Mouse (Mus musculus) C2C12 (cell line): ENCODE measurements around the gene Slc36a3. TPM values are rescaled to one million over a fixed set of nuclear protein-coding genes. Genes with fewer than 3 reads are reported as not detected.

Experiments
- H3K27me3 ChIP-seq: one replicate; pipeline ENCODE4 v1.6.1; 2011; ENCODE audit not compliant: control insufficient read depth, insufficient read depth, insufficient read length
- H3K36me3 ChIP-seq: one replicate; pipeline ENCODE4 v1.6.1; 2011; ENCODE audit not compliant: control insufficient read depth, insufficient read depth
- H3K4me3 ChIP-seq: one replicate; pipeline ENCODE4 v1.5.1; 2011; ENCODE audit warnings: mild to moderate bottlenecking, control low read depth; ENCODE audit not compliant: poor library complexity, insufficient read depth, severe bottlenecking
- H3K79me2 ChIP-seq: one replicate; pipeline ENCODE4 v1.6.1; 2011; ENCODE audit not compliant: control insufficient read depth, insufficient read depth
- H3K79me3 ChIP-seq: one replicate; pipeline ENCODE4 v1.6.1; 2011; ENCODE audit warnings: low read depth, control low read depth
- H3ac ChIP-seq: one replicate; pipeline ENCODE3; 2011; ENCODE audit warnings: low read depth; ENCODE audit not compliant: control insufficient read depth, insufficient read length
- CEBPB ChIP-seq: IDR thresholded peaks from one replicate; pipeline ENCODE4 v1.6.1; 2011; ENCODE audit warnings: low read depth, mild to moderate bottlenecking, control low read depth, moderate library complexity
- CTCF ChIP-seq: IDR thresholded peaks from one replicate; pipeline ENCODE4 v1.5.1; 2011; ENCODE audit not compliant: control insufficient read depth, insufficient read depth, insufficient read length
- FOSL1 ChIP-seq: IDR thresholded peaks from one replicate; pipeline ENCODE4 v1.8.0; 2011; ENCODE audit warnings: mild to moderate bottlenecking, low read length; ENCODE audit not compliant: poor library complexity, insufficient read depth, severe bottlenecking
- MAX ChIP-seq: IDR thresholded peaks from one replicate; pipeline ENCODE4 v1.6.1; 2011; ENCODE audit warnings: mild to moderate bottlenecking, control low read depth
- MYOD1 ChIP-seq: IDR thresholded peaks from one replicate; pipeline ENCODE4 v1.6.1; 2011; ENCODE audit warnings: low read depth; ENCODE audit not compliant: control insufficient read depth, insufficient read length
- MYOG ChIP-seq: IDR thresholded peaks from one replicate; pipeline ENCODE4 v1.6.1; 2011; ENCODE audit not compliant: control insufficient read depth, insufficient read length; ENCODE audit errors: extremely low read depth
- USF1 ChIP-seq: IDR thresholded peaks from one replicate; pipeline ENCODE4 v1.6.1; 2011; ENCODE audit warnings: low read depth, mild to moderate bottlenecking, control low read depth, moderate library complexity
- polyA plus RNA-seq: library from polyadenylated mRNA; unstranded; fragments of >200 nt; fragmentation: generic; extraction: Trizol; gene quantifications from one replicate; pipeline ENCODE4 v1.2.1, GENCODE M21; 2012; ENCODE audit warnings: missing spikeins

Slc36a3 gene
- polyA plus RNA-seq, 1 experiment, result 0.01 TPM

GRCm38 (mm10) chr11:55184733-55185291, 33.3 kb upstream of the Slc36a3 start, which contains the start of gene Slc36a2:
Gene Slc36a2 (minus strand): TSS chr11:55185077.
- TF ChIP-seq CEBPB, result no peak
- no peak for TF ChIP-seq MAX
- TF ChIP-seq USF1, result no peak
- no peak for TF ChIP-seq CTCF
- no peak for TF ChIP-seq MYOG
- TF ChIP-seq FOSL1, result no peak
- no peak for TF ChIP-seq MYOD1
- H3K79me3 ChIP-seq, result no peaks in the 10 kb centered on the region
- H3ac ChIP-seq, result no peak within 1 kb of the TSS
- no peak within 1 kb of the TSS for H3K4me3 ChIP-seq
- peaks cover 38% of the 10 kb centered on the region for H3K27me3 ChIP-seq
- no peaks in the 10 kb centered on the region for H3K79me2 ChIP-seq
- no peaks in the 10 kb centered on the region for H3K36me3 ChIP-seq

GRCm38 (mm10) chr11:55184246-55184645, 32.7 kb upstream of the Slc36a3 start:
- no peak overlapping the region for H3K4me3 ChIP-seq
- H3K79me2 ChIP-seq, result no peaks in the 10 kb centered on the region
- no peaks in the 10 kb centered on the region for H3K36me3 ChIP-seq
- TF ChIP-seq MAX, result no peak
- no peak for TF ChIP-seq CEBPB
- no peak for TF ChIP-seq USF1
- no peak for TF ChIP-seq MYOG
- TF ChIP-seq FOSL1, result no peak
- no peak for TF ChIP-seq MYOD1
- no peak for TF ChIP-seq CTCF
- no peak overlapping the region for H3ac ChIP-seq
- peaks cover 41% of the 10 kb centered on the region for H3K27me3 ChIP-seq
- no peaks in the 10 kb centered on the region for H3K79me3 ChIP-seq

- Histone ChIP-seq H3K79me2 (no peaks in the 10 kb centered on the region), H3ac (no peak overlapping the region), H3K79me3 (no peaks in the 10 kb centered on the region), H3K36me3 (no peaks in the 10 kb centered on the region), H3K4me3 (no peak overlapping the region), H3K27me3 (peaks cover 41% of the 10 kb centered on the region)
- TF ChIP-seq MAX (no peak), CTCF (no peak), CEBPB (no peak), MYOD1 (no peak)
These were observed 31.6 kb upstream of the Slc36a3 start for GRCm38 (mm10) chr11:55183124-55183523.

DNA sequence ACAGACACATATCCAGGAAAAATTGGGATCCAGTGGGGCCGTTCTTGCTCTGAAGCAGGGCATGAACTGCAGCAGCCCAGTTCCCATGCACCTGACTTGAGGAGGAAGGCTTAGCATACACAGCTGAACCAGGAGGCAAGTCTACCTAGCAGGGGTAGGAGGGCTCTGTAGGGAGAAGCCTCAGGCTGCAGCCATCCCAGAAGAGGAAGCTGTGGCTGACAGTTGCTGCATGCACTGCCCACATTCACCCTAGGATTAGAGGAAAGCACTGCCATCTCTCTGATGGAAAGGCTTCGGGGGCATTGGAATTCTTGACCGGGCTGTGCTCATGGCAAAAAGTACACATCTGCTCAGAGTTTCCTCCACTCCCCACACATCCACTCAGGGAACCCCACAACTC, 28.3 kb upstream of the Slc36a3 start:
- H3K27me3 ChIP-seq, result peaks cover 51% of the 10 kb centered on the region
- no peaks in the 10 kb centered on the region for H3K79me2 ChIP-seq
- TF ChIP-seq USF1 (no peak), MYOD1 (no peak), CEBPB (no peak), MAX (no peak), CTCF (no peak), MYOG (no peak), FOSL1 (no peak)
- H3ac ChIP-seq, result no peak overlapping the region
- H3K79me3 ChIP-seq, result no peaks in the 10 kb centered on the region
- H3K36me3 ChIP-seq, result no peaks in the 10 kb centered on the region
- no peak overlapping the region for H3K4me3 ChIP-seq

- Histone ChIP-seq H3K4me3 (no peak overlapping the region), H3ac (no peak overlapping the region), H3K79me3 (no peaks in the 10 kb centered on the region), H3K36me3 (no peaks in the 10 kb centered on the region), H3K27me3 (peaks cover 49% of the 10 kb centered on the region), H3K79me2 (no peaks in the 10 kb centered on the region)
- TF ChIP-seq CEBPB (peak; percentile 37), MYOG (no peak), MAX (no peak), FOSL1 (no peak)
These were observed 27.3 kb upstream of the Slc36a3 start for GRCm38 (mm10) chr11:55178830-55179229.

DNA sequence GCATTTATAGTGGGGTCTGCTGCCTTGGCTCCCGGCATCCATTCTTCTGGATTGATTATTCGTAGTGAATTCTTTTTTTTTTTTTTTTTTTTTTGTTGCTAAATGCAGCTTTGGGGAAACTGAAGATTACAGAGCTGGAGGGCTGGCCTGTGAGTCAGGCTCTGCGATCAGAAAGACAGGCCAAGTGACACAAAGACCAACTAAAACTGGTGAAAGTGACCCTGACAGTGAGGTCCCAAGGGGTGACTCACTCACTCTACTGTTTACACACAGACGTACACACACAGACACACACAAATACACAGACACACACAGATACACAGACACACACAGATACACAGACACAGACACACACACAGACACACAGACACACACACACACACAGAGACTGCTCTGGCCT, 19.0 kb upstream of the Slc36a3 start:
- no peak overlapping the region for H3ac ChIP-seq
- no peaks in the 10 kb centered on the region for H3K79me3 ChIP-seq
- H3K27me3 ChIP-seq, result peaks cover 28% of the 10 kb centered on the region
- TF ChIP-seq FOSL1, result no peak
- no peak for TF ChIP-seq MYOG
- no peak for TF ChIP-seq MYOD1
- TF ChIP-seq CEBPB, result no peak
- TF ChIP-seq CTCF, result no peak
- no peak for TF ChIP-seq USF1
- TF ChIP-seq MAX, result no peak
- no peaks in the 10 kb centered on the region for H3K36me3 ChIP-seq
- H3K4me3 ChIP-seq, result no peak overlapping the region
- no peaks in the 10 kb centered on the region for H3K79me2 ChIP-seq
